Mouse (Mus musculus) heart, postnatal 36 days (tissue): ENCODE measurements at regions not wholly inside any gene's neighbourhood (a gene's known extent, or its start where the extent isn't known, plus 50 kb on each side); places are given as distances from the start of the nearest gene placed in this dataset.
A peak's percentile ranks its signal among the peaks of the same experiment; 100 is the strongest.

ENCODE experiments used
- DNase-seq, 2 experiments: peaks; one replicate each; pipeline ENCODE4 v3.0.0; 2021 to 2022
- intact Hi-C: fragments of 180-260 bp; cut with DNase I; formaldehyde crosslinking; loops from one replicate; pipeline ENCODE4 v1.15.1; 2025

- intact Hi-C loops, result no loop called here
- DNase-seq, result no peak
Measured at GRCm38 (mm10) chrX:47330969-47331368, 561.8 kb downstream of the Smarca1 start.

- DNase-seq, result no peak
- intact Hi-C loops, result no loop called here
Measured at GRCm38 (mm10) chrX:47328817-47329216, 564.0 kb downstream of the Smarca1 start.

DNA sequence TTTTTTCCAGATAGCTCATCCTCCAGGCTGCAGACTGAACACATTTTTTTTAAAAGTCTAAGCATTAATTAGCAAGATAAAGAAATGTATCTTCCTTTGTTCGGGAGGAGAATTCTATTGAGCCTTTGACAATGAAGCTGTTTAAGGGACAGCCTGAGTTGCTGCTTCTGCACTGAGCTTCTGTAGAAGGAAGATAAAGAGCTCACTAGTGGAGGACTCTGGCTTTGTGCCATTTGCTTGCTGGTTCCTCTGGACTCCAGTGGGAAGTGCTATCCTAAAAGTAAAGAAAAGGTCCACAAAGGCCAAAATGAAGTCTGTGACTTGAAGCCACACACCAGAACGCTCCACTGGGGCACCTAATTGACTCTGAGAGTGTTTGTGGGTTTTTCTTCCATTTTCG is 577.0 kb downstream of the Smarca1 start:
- intact Hi-C loops, result no loop called here
- no peak for DNase-seq

- no peak for DNase-seq
- intact Hi-C loops, result no loop called here
Measured at GRCm38 (mm10) chrX:47307140-47307539, 585.6 kb downstream of the Smarca1 start.

DNA sequence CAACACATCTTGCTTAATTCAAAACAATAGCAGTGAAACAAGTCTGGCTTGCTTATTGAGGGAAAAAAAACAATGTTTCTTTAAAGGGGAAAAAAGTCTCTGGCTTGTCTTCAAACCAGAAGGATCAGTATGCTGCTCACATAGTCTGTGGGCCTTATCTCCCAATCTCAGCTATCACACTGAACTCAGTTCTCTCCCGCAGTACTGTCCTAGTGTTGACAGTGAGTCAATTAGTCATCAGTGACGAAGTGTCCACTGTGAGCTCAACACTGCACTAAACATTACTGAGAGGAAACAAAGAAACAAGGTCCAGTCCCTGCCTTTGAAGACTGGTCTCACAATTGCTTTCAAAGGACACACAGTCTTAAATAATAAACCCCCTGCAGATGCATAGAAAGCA is 589.2 kb downstream of the Smarca1 start:
- DNase-seq, result no peak

GRCm38 (mm10) chrX:47292548-47293147 is 600.1 kb downstream of the Smarca1 start:
- peak in 1 of 2 experiments; percentile 1 for DNase-seq
- intact Hi-C loops, result no loop called here

More for the DNA sequence above, 589.2 kb downstream of the Smarca1 start:
- intact Hi-C loops, result no loop called here
